Mouse (Mus musculus) testis, postnatal 14 days (tissue): ENCODE measurements around the gene Atp5b.
"Not testable (repeated sequence)": the region's sequence is repeated elsewhere in the genome, so short reads cannot be mapped to it uniquely, and the experiment has no call there.

Source experiments
- DNase-seq: peaks from one replicate; pipeline ENCODE4 v3.0.0; 2021; ENCODE audit warnings: low spot score

Atp5b gene

GRCm38 (mm10) chr10:128082880-128083421 lies at the start of gene Atp5b:
TSS of gene Atp5b (plus strand) at chr10:128083273.
- DNase-seq: peak; percentile 99

- peak; percentile 44 for DNase-seq
Measured at GRCm38 (mm10) chr10:128036746-128037425, 46.2 kb upstream of the Atp5b start.

- DNase-seq: no peak
Measured at GRCm38 (mm10) chr10:128037921-128038320, 45.2 kb upstream of the Atp5b start.

GRCm38 (mm10) chr10:128039167-128039566 lies 43.9 kb upstream of the Atp5b start:
- DNase-seq: no peak

- no peak for DNase-seq
Measured at GRCm38 (mm10) chr10:128039858-128040257, 43.2 kb upstream of the Atp5b start.

GRCm38 (mm10) chr10:128040293-128040692 lies 42.8 kb upstream of the Atp5b start:
- no peak for DNase-seq

- DNase-seq: no peak
Measured at GRCm38 (mm10) chr10:128041636-128042035, 41.4 kb upstream of the Atp5b start.

- no peak for DNase-seq
Measured at GRCm38 (mm10) chr10:128042466-128042865, 40.6 kb upstream of the Atp5b start.

GRCm38 (mm10) chr10:128043041-128043835 lies 39.8 kb upstream of the Atp5b start:
- DNase-seq: no peak

GRCm38 (mm10) chr10:128048157-128048556 lies 34.9 kb upstream of the Atp5b start:
- DNase-seq: no peak

- DNase-seq: no peak
Measured at GRCm38 (mm10) chr10:128049741-128050140, 33.3 kb upstream of the Atp5b start.

- DNase-seq: no peak
Measured at GRCm38 (mm10) chr10:128050355-128050754, 32.7 kb upstream of the Atp5b start.

GRCm38 (mm10) chr10:128051589-128051988 lies 31.5 kb upstream of the Atp5b start:
- no peak for DNase-seq

GRCm38 (mm10) chr10:128052136-128052535 lies 30.9 kb upstream of the Atp5b start:
- not testable (repeated sequence) for DNase-seq

- DNase-seq: no peak
Measured at GRCm38 (mm10) chr10:128053001-128053400, 30.1 kb upstream of the Atp5b start.

GRCm38 (mm10) chr10:128058184-128058583 lies 24.9 kb upstream of the Atp5b start:
- no peak for DNase-seq

- peak; percentile 98 for DNase-seq
Measured at GRCm38 (mm10) chr10:128058601-128059151, 24.4 kb upstream of the Atp5b start, which contains the start of gene Ptges3. TSS of gene Ptges3 (plus strand) at chr10:128058954.

- peak; percentile 77 for DNase-seq
Measured at GRCm38 (mm10) chr10:128059207-128059981, 23.7 kb upstream of the Atp5b start.

- no peak for DNase-seq
Measured at GRCm38 (mm10) chr10:128061109-128061508, 22.0 kb upstream of the Atp5b start.

- DNase-seq: no peak
Measured at GRCm38 (mm10) chr10:128062221-128062989, 20.7 kb upstream of the Atp5b start.

GRCm38 (mm10) chr10:128066072-128066471 lies 17.0 kb upstream of the Atp5b start:
- DNase-seq: no peak
